Mouse (Mus musculus) CH12.LX (cell line): ENCODE data around the gene Slc15a4. TPM values are rescaled to one million over a fixed set of nuclear protein-coding genes. Genes with fewer than 3 reads are reported as not detected.

Experiments used
- DNase-seq: peaks from one replicate; pipeline ENCODE4 v3.0.0-alpha.2; 2013; ENCODE audit errors: extremely low read depth
- H3K27ac ChIP-seq: 2 replicates; pipeline ENCODE4 v1.5.1; 2012; ENCODE audit warnings: low read depth, mild to moderate bottlenecking, control low read depth, moderate library complexity; ENCODE audit not compliant: insufficient read depth
- H3K27me3 ChIP-seq: replicated peaks from 2 replicates; pipeline ENCODE3; 2012; ENCODE audit warnings: inconsistent platforms
- H3K36me3 ChIP-seq, 2 experiments: replicated peaks in 1 of 2; 2 replicates each; pipeline versions ENCODE3 to v1.6.1; 2012; ENCODE audit warnings: inconsistent platforms in 1 of 2, low read length in 1 of 2, mild to moderate bottlenecking in 1 of 2, mixed read lengths in 1 of 2, moderate library complexity in 1 of 2; ENCODE audit not compliant: control insufficient read depth in 1 of 2, insufficient read depth in 1 of 2
- H3K4me1 ChIP-seq, 2 experiments: 2 replicates each; pipeline ENCODE4 v1.6.1; 2012; ENCODE audit warnings: inconsistent platforms in 1 of 2, moderate library complexity in 1 of 2; ENCODE audit not compliant: insufficient read depth in 2 of 2, control insufficient read depth in 1 of 2
- H3K4me2 ChIP-seq: 2 replicates; pipeline ENCODE4 v1.6.1; 2012; ENCODE audit warnings: low read depth, mild to moderate bottlenecking, control low read depth; ENCODE audit not compliant: poor library complexity, insufficient read depth, severe bottlenecking
- H3K4me3 ChIP-seq, 3 experiments: fragments of 150-350 bp in 1 of 3; sonication (generic) in 1 of 3; replicated peaks in 1 of 3; 2 replicates each; pipeline versions ENCODE3 to v1.5.1; 2011 to 2012; ENCODE audit warnings: low read depth in 2 of 3, low read length in 2 of 3, mild to moderate bottlenecking in 2 of 3, moderate library complexity in 2 of 3, control low read depth in 1 of 3, improper control_type of control experiment in 1 of 3, inconsistent platforms in 1 of 3, mixed read lengths in 1 of 3; ENCODE audit not compliant: poor library complexity in 1 of 3
- H3K79me2 ChIP-seq: replicated peaks from 2 replicates; pipeline ENCODE4 v1.6.1; 2012; ENCODE audit warnings: mild to moderate bottlenecking, moderate library complexity; ENCODE audit not compliant: control insufficient read depth, poor library complexity, insufficient read depth, severe bottlenecking; ENCODE audit errors: extremely low read depth
- H3K9ac ChIP-seq: 2 replicates; pipeline ENCODE4 v1.6.1; 2012; ENCODE audit warnings: low read depth, mild to moderate bottlenecking, control low read depth, moderate library complexity; ENCODE audit not compliant: insufficient read depth
- H3K9me3 ChIP-seq: replicated peaks from 2 replicates; pipeline ENCODE3; 2012; ENCODE audit warnings: low read length, inconsistent platforms, mixed read lengths
- BHLHE40 ChIP-seq: IDR thresholded peaks from 2 replicates; pipeline ENCODE4 v1.6.1; 2011; ENCODE audit warnings: mild to moderate bottlenecking, low read depth, low read length, improper control_type of control experiment
- CHD1 ChIP-seq: IDR thresholded peaks from 2 replicates; pipeline ENCODE4 v1.6.1; 2012; ENCODE audit warnings: low read depth, low read length, improper control_type of control experiment, inconsistent platforms
- CHD2 ChIP-seq: IDR thresholded peaks from 2 replicates; pipeline ENCODE4 v1.6.1; 2011; ENCODE audit warnings: low read length, improper control_type of control experiment
- CTCF ChIP-seq, 2 experiments: IDR thresholded peaks in 1 of 2; conservative IDR thresholded peaks in 1 of 2; 2 replicates each; pipeline ENCODE4 v1.5.1; 2011 to 2012; ENCODE audit warnings: low read depth in 2 of 2, low read length in 2 of 2, improper control_type of control experiment in 1 of 2, inconsistent platforms in 1 of 2, mild to moderate bottlenecking in 1 of 2, moderate library complexity in 1 of 2
- E2F4 ChIP-seq: IDR thresholded peaks from 2 replicates; pipeline ENCODE4 v1.6.1; 2011; ENCODE audit warnings: low read depth, low read length, improper control_type of control experiment; ENCODE audit not compliant: insufficient replicate concordance
- ELF1 ChIP-seq: IDR thresholded peaks from 2 replicates; pipeline ENCODE4 v1.6.1; 2014; ENCODE audit warnings: low read depth, mild to moderate bottlenecking, inconsistent platforms, low read length, improper control_type of control experiment
- EP300 ChIP-seq: IDR thresholded peaks from 2 replicates; pipeline ENCODE4 v1.6.1; 2011; ENCODE audit warnings: low read length, improper control_type of control experiment
- ETS1 ChIP-seq: conservative IDR thresholded peaks from 2 replicates; pipeline ENCODE4 v1.6.1; 2012; ENCODE audit warnings: low read depth, mild to moderate bottlenecking, inconsistent platforms, low read length, improper control_type of control experiment, moderate library complexity
- GABPA ChIP-seq: IDR thresholded peaks from 2 replicates; pipeline ENCODE4 v1.6.1; 2012; ENCODE audit warnings: low read depth, low read length, improper control_type of control experiment, inconsistent platforms; ENCODE audit not compliant: insufficient replicate concordance
- HCFC1 ChIP-seq: IDR thresholded peaks from 2 replicates; pipeline ENCODE4 v1.6.1; 2012; ENCODE audit warnings: low read depth, mild to moderate bottlenecking, inconsistent platforms, low read length, improper control_type of control experiment
- IRF4 ChIP-seq: IDR thresholded peaks from 2 replicates; pipeline ENCODE4 v1.6.1; 2014; ENCODE audit warnings: low read depth, mild to moderate bottlenecking, inconsistent platforms, low read length, improper control_type of control experiment
- JUN ChIP-seq: IDR thresholded peaks from 2 replicates; pipeline ENCODE4 v1.6.1; 2011; ENCODE audit warnings: low read depth, mild to moderate bottlenecking, low read length, improper control_type of control experiment, moderate library complexity; ENCODE audit not compliant: insufficient read depth
- JUND ChIP-seq: conservative IDR thresholded peaks from 2 replicates; pipeline ENCODE4 v1.6.1; 2011; ENCODE audit warnings: low read depth, low read length, improper control_type of control experiment
- MAFK ChIP-seq: IDR thresholded peaks from 2 replicates; pipeline ENCODE4 v1.6.1; 2011; ENCODE audit warnings: low read length, improper control_type of control experiment; ENCODE audit not compliant: insufficient replicate concordance
- MEF2A ChIP-seq: IDR thresholded peaks from 2 replicates; pipeline ENCODE4 v1.6.1; 2014; ENCODE audit warnings: low read depth, mild to moderate bottlenecking, inconsistent platforms, low read length, improper control_type of control experiment, borderline replicate concordance
- MXI1 ChIP-seq: IDR thresholded peaks from 2 replicates; pipeline ENCODE4 v1.6.1; 2011; ENCODE audit warnings: mild to moderate bottlenecking, low read depth, low read length, improper control_type of control experiment
- MYC ChIP-seq: IDR thresholded peaks from 2 replicates; pipeline ENCODE4 v1.6.1; 2011; ENCODE audit warnings: low read depth, mild to moderate bottlenecking, improper control_type of control experiment, low read length
- POLR2A ChIP-seq: IDR thresholded peaks from 2 replicates; pipeline ENCODE4 v1.6.1; 2011; ENCODE audit warnings: low read depth, mild to moderate bottlenecking, improper control_type of control experiment, low read length
- SIN3A ChIP-seq: IDR thresholded peaks from 2 replicates; pipeline ENCODE4 v1.6.1; 2012; ENCODE audit warnings: low read length, improper control_type of control experiment, inconsistent platforms
- SMC3 ChIP-seq: IDR thresholded peaks from 2 replicates; pipeline ENCODE4 v1.6.1; 2011; ENCODE audit warnings: low read depth, low read length, improper control_type of control experiment
- USF2 ChIP-seq: conservative IDR thresholded peaks from 2 replicates; pipeline ENCODE4 v1.6.1; 2011; ENCODE audit warnings: low read depth, low read length, improper control_type of control experiment
- ZMIZ1 ChIP-seq: IDR thresholded peaks from 2 replicates; pipeline ENCODE4 v1.6.1; 2012; ENCODE audit warnings: low read depth, mild to moderate bottlenecking, inconsistent platforms, low read length, improper control_type of control experiment
- ZNF384 ChIP-seq: IDR thresholded peaks from 2 replicates; pipeline ENCODE4 v1.6.1; 2012; ENCODE audit warnings: low read depth, low read length, improper control_type of control experiment, inconsistent platforms
- dilution Hi-C: fragments of 300-500 bp; cut with MboI; formaldehyde crosslinking; loops from 2 replicates; pipeline ENCODE4 v1.14.3; 2020; ENCODE audit warnings: low sequenced_read_pairs; ENCODE audit not compliant: extremely low pct_unique_long_range_greater_than_20kb, extremely low pct_ligation_motif_present
- in situ Hi-C: fragments of 300-500 bp; cut with MboI; formaldehyde crosslinking; loops from 3 replicates; pipeline ENCODE4 v1.14.3; 2019; ENCODE audit warnings: low sequenced_read_pairs, low pct_ligation_motif_present, low pct_unique_long_range_greater_than_20kb, mixed read lengths
- polyA plus RNA-seq: library from polyadenylated mRNA; unstranded; fragments of >175 nt; gene quantifications from 2 replicates; pipeline ENCODE4 v1.2.1, GENCODE M21; 2012; ENCODE audit warnings: low read depth; ENCODE audit not compliant: insufficient read length
- total RNA-seq, 2 experiments: library from RNA; depleted of rRNA; stranded (reverse); fragments of 300-350 nt in 1 of 2; fragments of >200 nt in 1 of 2; gene quantifications; 2 replicates each; pipeline ENCODE4 v1.2.3; 2012 to 2014

The Slc15a4 gene
- total and polyA plus RNA-seq, 3 experiments: 25.7 to 52.7 (median 25.8) TPM

DNA sequence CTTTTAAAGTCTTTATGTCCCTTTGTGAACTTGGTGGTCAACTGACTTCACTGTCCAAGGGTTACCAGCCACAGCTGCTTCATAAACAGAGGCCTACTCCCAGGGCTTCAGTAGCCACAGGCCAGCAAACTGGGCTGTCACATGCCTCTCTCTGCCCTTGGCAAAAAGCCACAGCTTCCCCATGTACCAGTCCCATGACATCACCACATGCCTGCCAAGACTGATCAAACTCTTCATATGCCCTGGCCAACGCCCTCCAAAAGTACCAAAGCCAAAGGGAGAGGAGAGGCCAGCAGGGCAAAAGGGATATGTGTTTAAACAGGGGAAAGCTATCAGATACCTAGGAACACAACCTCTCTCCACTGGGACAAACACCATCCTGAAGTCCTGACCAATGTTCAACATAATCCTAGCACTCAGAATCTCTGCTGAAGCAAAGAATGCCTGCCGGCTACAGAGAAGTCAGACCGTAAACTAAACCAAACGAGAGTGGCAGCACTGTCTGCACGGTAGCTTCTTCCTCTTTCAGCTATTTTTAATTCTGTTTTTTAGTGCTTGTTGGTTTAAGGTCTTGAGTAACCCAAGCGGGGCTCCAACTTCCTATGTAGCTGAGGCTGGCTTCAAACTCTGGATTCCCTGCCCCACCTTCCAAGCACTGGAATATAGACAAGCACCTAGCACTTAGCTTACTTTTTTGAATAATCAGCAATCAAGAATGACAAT, 21.7 kb downstream of the Slc15a4 start:
- no peaks in the 10 kb centered on the region for H3K9me3 ChIP-seq
- H3K4me1 ChIP-seq: peaks cover 19 to 72% of the 10 kb centered on the region in 2 experiments
- H3K9ac ChIP-seq: peak overlapping the region; percentile 34
- H3K4me2 ChIP-seq: peak overlapping the region; percentile 65
- peak; percentile 44 for DNase-seq
- dilution Hi-C loops: no loop called here
- H3K79me2 ChIP-seq: peaks cover 98% of the 10 kb centered on the region
- TF ChIP-seq CHD1 (no peak), IRF4 (no peak), ZNF384 (no peak), BHLHE40 (peak; percentile 42; the same call in 1 of the 2 replicates), MXI1 (peak; percentile 58; the same call in 1 of the 2 replicates), GABPA (no peak), CTCF (conservative IDR thresholded peaks at IDR 0.05 in 1 of 2, IDR thresholded peaks at IDR 0.05 in 1 of 2; ENCODE audit: low read depth in 2 of 2, low read length in 2 of 2) (no peak), MYC (no peak), MEF2A (0 out of 2 replicates have a peak, but pooled peaks have one; percentile 41), USF2 (no peak), ELF1 (0 out of 2 replicates have a peak, but pooled peaks have one; percentile 47), ZMIZ1 (no peak), SIN3A (no peak; the same call in 1 of the 2 replicates), CHD2 (no peak), MAFK (no peak), JUND (no peak), EP300 (peak; percentile 25; the same call in 1 of the 2 replicates), ETS1 (peak; percentile 32; the same call in 1 of the 2 replicates), E2F4 (no peak), JUN (no peak), POLR2A (no peak), SMC3 (no peak), HCFC1 (no peak)
- H3K27ac ChIP-seq: peak overlapping the region; percentile 81
- H3K36me3 ChIP-seq: peaks cover 24 to 56% of the 10 kb centered on the region in 2 experiments
- in situ Hi-C loops: loop anchor here (25.0 kb wide), 1 partner anchor 1401 kb away; the partner anchor contains the start of genes Ran and Stx2
- no peaks in the 10 kb centered on the region for H3K27me3 ChIP-seq
- H3K4me3 ChIP-seq: peak overlapping the region in 2 of 3 experiments; percentile 6 to 19
